Mouse (Mus musculus) embryonic facial prominence, embryonic 14.5 days (tissue): ENCODE measurements around the gene Lhx2. TPM values are rescaled to one million over a fixed set of nuclear protein-coding genes. Genes with fewer than 3 reads are reported as not detected.

ENCODE experiments used
- ATAC-seq: fragments of 200-750 bp; cut with Nextera tagmentation; 2 replicates; pipeline ENCODE4 v1.8.0; 2017; ENCODE audit warnings: low read depth, moderate number of reproducible peaks, moderate TSS enrichment
- DNase-seq: peaks from one replicate; pipeline ENCODE4 v3.0.0-alpha.2; 2015; ENCODE audit warnings: low spot score
- H3K27ac ChIP-seq: fragments of 300-500 bp; sonication (generic); replicated peaks from 2 replicates; pipeline ENCODE4 v1.5.1; 2014; ENCODE audit warnings: low read depth, mild to moderate bottlenecking, low read length, moderate library complexity
- H3K27me3 ChIP-seq: fragments of 300-500 bp; sonication (generic); replicated peaks from 2 replicates; pipeline ENCODE4 v1.6.1; 2014; ENCODE audit warnings: low read length; ENCODE audit not compliant: control insufficient read depth, insufficient read depth
- H3K36me3 ChIP-seq: fragments of 300-500 bp; sonication (generic); 2 replicates; pipeline ENCODE4 v1.6.1; 2014; ENCODE audit warnings: low read length, mixed read lengths; ENCODE audit not compliant: control insufficient read depth, insufficient read depth
- H3K4me1 ChIP-seq: fragments of 300-500 bp; sonication (generic); 2 replicates; pipeline ENCODE4 v1.6.1; 2014; ENCODE audit warnings: antibody characterized with exemption, low read length; ENCODE audit not compliant: control insufficient read depth, insufficient read depth
- H3K4me2 ChIP-seq: fragments of 300-500 bp; sonication (generic); 2 replicates; pipeline ENCODE4 v1.6.1; 2014; ENCODE audit warnings: low read depth, mild to moderate bottlenecking, low read length, moderate library complexity, mixed read lengths
- H3K4me3 ChIP-seq: fragments of 300-500 bp; sonication (generic); 2 replicates; pipeline ENCODE4 v1.5.1; 2014; ENCODE audit warnings: low read depth, mild to moderate bottlenecking, low read length
- H3K9ac ChIP-seq: fragments of 300-500 bp; sonication (generic); 2 replicates; pipeline ENCODE4 v1.6.1; 2014; ENCODE audit warnings: low read depth, mild to moderate bottlenecking, low read length, moderate library complexity, mixed read lengths
- H3K9me3 ChIP-seq: fragments of 300-500 bp; sonication (generic); 2 replicates; pipeline ENCODE4 v1.6.1; 2016; ENCODE audit warnings: low read length; ENCODE audit not compliant: control insufficient read depth
- WGBS: fragments of 180-500 bp; shearing (Covaris S2); extraction: QIAGEN DNeasy Blood & Tissue Kit; methylation state at CpG from one replicate; pipeline ENCODE4 v1.1.7; 2014; 5-methylcytosine and 5-hydroxymethylcytosine counted together
- polyA plus RNA-seq: library from polyadenylated mRNA; unstranded; fragments of >200 nt; fragmentation: Nextera tagmentation; extraction: Ambion mirVana; gene quantifications from 2 replicates; pipeline ENCODE4 v1.2.1, GENCODE M21; 2014

Lhx2 gene
- polyA plus RNA-seq, 1 experiment from 2014 or later = 10.4 TPM

DNA sequence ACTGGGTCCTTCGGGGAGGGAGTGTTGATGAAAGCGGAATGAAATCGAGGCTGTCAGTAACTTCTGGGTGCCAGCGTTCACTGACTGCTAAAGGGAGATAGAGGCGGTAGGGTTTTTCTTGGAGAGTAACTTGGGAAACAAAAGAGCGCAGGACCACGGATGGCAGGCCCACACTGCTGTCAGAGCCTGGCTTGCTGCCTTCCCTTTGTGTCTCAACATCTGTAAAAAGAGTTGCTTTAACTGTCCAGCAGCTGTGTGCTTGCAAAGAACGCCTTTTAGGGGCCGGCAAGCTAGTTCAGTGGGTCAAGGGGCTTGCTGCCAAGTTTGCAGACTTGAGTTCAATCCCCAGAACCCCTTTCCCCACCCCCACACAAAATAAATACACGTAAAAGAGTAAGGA lies 20.1 kb downstream of the Lhx2 start:
- no peak overlapping the region for H3K4me2 ChIP-seq
- no peak overlapping the region for H3K4me3 ChIP-seq
- DNase-seq (no peak), ATAC-seq (no peak)
- H3K27me3 ChIP-seq = peaks cover 89% of the 10 kb centered on the region
- no peaks in the 10 kb centered on the region for H3K36me3 ChIP-seq
- 4% methylated on average over 10 of the region's 10 CpGs for WGBS
- H3K9ac ChIP-seq = no peak overlapping the region
- H3K9me3 ChIP-seq = no peaks in the 10 kb centered on the region
- no peak overlapping the region for H3K27ac ChIP-seq
- H3K4me1 ChIP-seq = peaks cover 3% of the 10 kb centered on the region; the same call in 1 of the 2 replicates

DNA sequence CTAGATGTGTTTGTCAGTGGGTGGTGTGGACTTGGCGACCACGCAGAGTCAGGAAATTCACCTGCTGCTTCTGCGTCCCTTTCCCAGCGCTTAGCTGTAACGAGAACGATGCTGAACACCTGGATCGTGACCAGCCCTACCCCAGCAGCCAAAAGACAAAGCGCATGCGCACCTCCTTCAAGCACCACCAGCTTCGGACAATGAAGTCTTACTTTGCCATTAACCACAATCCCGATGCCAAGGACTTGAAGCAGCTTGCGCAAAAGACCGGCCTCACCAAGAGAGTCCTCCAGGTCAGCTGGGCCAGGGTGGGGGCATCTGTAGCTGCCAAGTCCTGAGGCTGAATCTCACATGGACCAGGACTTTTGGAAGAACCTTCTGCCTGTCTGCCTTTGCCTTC lies 20.7 kb downstream of the Lhx2 start:
- no peak overlapping the region for H3K4me2 ChIP-seq
- ATAC-seq = no peak
- H3K9ac ChIP-seq = no peak overlapping the region
- WGBS = 11% methylated on average over 13 of the region's 13 CpGs
- peaks cover 86% of the 10 kb centered on the region for H3K27me3 ChIP-seq
- H3K4me1 ChIP-seq = peaks cover 3% of the 10 kb centered on the region; the same call in 1 of the 2 replicates
- H3K4me3 ChIP-seq = no peak overlapping the region
- no peak overlapping the region for H3K27ac ChIP-seq
- H3K36me3 ChIP-seq = no peaks in the 10 kb centered on the region
- DNase-seq = no peak
- H3K9me3 ChIP-seq = no peaks in the 10 kb centered on the region

DNA sequence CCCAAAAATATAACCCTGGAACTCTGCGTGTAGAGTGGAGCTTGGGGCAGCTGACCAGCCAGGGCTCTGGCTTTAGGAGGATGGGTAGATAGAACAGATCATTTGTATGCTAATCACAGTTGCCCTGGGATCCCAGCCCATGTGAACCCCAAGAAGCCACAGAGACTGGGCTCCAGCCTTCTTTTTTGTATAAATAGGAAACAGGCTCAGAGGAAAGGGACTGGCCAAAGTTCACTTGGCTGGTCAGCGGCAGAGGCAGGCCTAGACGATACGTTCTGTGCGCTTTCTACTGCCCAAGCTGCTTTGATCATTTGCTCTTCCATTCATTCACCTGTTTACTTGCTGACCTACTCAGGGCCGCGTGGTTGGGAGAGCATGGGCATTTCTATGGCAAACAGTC lies 27.1 kb downstream of the Lhx2 start:
- DNase-seq = no peak
- H3K4me2 ChIP-seq = no peak overlapping the region
- ATAC-seq = no peak
- H3K4me3 ChIP-seq = no peak overlapping the region
- no peaks in the 10 kb centered on the region for H3K36me3 ChIP-seq
- no peaks in the 10 kb centered on the region for H3K4me1 ChIP-seq
- H3K9ac ChIP-seq = no peak overlapping the region
- H3K27ac ChIP-seq = no peak overlapping the region
- H3K27me3 ChIP-seq = peaks cover 76% of the 10 kb centered on the region
- no peaks in the 10 kb centered on the region for H3K9me3 ChIP-seq
- 44% methylated on average over 7 of the region's 7 CpGs for WGBS

DNA sequence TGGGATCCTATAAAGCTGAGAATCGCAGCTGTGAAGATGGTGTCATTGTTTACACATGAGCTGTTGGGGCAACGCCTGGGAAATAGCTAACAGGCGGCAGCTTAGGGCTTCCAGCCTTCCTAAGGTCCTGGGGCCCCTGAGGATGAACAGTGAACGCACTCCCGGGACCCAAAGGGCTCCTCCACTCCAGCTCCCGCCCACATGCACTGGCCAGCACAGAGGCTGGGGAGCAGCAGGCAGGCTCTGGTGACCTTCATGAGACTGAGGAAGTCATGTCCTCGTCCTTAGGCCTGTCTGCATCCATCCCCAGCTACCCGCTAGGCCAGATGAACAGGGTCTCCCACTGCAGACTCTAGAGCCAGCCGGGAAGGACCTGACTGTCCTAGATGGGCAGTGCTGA lies 27.9 kb downstream of the Lhx2 start:
- 19% methylated on average over 7 of the region's 9 CpGs for WGBS
- H3K4me3 ChIP-seq = no peak overlapping the region
- H3K27ac ChIP-seq = no peak overlapping the region; the same call in 1 of the 2 replicates
- no peaks in the 10 kb centered on the region for H3K9me3 ChIP-seq
- DNase-seq (no peak), ATAC-seq (no peak)
- H3K36me3 ChIP-seq = no peaks in the 10 kb centered on the region
- no peak overlapping the region for H3K4me2 ChIP-seq
- H3K9ac ChIP-seq = no peak overlapping the region
- no peaks in the 10 kb centered on the region for H3K4me1 ChIP-seq
- H3K27me3 ChIP-seq = peaks cover 68% of the 10 kb centered on the region

DNA sequence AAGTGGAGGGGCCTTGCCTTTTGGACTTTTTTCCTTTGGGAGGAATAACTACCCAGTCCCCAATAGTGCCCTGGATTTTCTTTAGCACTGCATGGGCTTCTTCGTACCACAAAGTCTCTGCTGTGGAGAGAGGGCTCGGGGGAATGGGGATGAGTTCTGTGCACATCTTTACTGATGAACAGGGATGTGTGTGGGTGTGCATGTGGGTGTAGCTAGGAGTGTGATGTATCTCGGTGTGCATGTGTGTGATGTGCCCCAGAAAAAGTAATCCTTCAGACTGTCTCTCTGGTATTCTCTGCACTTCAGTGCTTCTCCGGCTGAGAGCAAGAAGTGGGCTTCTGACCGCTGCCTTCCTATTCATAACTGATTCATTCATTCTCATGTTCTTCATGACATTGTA lies 28.8 kb downstream of the Lhx2 start:
- H3K36me3 ChIP-seq = no peaks in the 10 kb centered on the region
- ATAC-seq (no peak), DNase-seq (no peak)
- peaks cover 62% of the 10 kb centered on the region for H3K27me3 ChIP-seq
- H3K4me3 ChIP-seq = no peak overlapping the region
- H3K9me3 ChIP-seq = no peaks in the 10 kb centered on the region
- no peak overlapping the region for H3K4me2 ChIP-seq
- 53% methylated on average over 5 of the region's 5 CpGs for WGBS
- H3K4me1 ChIP-seq = no peaks in the 10 kb centered on the region
- H3K27ac ChIP-seq = no peak overlapping the region
- H3K9ac ChIP-seq = no peak overlapping the region

DNA sequence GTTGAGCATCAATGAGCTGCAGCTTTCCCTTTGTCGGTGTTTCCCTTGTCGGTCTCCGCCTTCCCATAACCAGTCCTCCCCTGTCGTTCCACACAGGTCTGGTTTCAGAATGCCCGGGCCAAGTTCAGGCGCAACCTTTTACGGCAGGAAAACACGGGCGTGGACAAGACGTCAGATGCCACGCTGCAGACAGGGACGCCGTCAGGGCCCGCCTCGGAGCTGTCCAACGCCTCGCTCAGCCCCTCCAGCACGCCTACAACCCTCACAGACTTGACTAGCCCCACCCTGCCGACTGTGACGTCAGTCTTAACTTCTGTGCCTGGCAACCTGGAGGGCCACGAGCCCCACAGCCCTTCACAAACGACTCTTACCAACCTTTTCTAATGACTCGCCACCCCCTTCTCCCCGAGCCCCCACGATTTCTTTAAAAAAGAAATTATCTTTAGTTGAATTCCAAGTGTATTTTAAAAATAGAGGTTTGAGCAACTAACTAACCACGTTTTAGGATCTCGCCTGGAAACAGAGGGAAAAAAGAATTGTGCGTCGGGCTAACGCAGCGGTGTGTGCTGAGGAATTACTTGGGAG lies 29.8 kb downstream of the Lhx2 start:
- Histone ChIP-seq H3K27me3 (peaks cover 59% of the 10 kb centered on the region), H3K36me3 (no peaks in the 10 kb centered on the region), H3K27ac (no peak overlapping the region), H3K4me1 (no peaks in the 10 kb centered on the region), H3K4me2 (peak overlapping the region; percentile 54), H3K4me3 (peak overlapping the region; percentile 30), H3K9me3 (no peaks in the 10 kb centered on the region), H3K9ac (no peak overlapping the region)
- peak; percentile 86 for DNase-seq
- 9% methylated on average over 29 of the region's 31 CpGs for WGBS
- ATAC-seq = peak; percentile 83

DNA sequence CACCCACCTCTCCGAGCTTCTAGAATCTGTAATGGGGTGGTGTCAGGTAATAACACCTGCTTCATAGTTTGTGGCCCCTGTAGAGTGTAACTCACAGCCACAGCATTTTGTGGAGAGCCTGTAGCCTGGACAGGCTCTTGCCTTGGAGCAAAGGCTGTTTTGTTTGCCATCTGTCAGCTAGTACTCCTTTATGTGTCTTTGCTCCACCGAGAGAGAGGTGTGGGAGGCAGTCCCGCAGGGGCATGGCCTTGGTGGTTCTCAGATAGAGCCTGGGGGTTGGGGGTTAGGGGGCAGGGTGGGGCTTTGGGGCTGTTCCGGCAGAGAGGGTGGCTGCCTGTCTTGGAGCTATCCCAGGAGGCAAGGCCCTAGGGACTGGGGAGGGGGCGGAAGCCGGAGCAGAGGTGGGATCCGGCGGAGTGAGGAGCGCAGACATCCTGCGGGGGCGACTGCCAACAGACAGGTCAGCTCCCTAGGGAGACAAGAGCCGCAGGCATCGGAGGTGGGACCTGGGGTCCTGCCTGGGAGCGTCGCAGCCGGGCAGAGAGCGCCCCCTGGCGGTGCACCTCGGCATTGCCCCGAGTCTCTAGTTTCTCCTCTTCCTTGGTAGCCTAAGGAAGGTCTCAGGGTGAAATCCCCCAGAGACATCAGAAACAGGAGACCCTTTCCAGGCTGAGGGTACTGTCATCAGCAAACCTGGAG lies 36.7 kb downstream of the Lhx2 start:
- ATAC-seq (peak; percentile 46), DNase-seq (no peak)
- H3K36me3 ChIP-seq = no peaks in the 10 kb centered on the region
- 4% methylated on average over 17 of the region's 20 CpGs for WGBS
- H3K27me3 ChIP-seq = peaks cover 52% of the 10 kb centered on the region
- H3K4me1 ChIP-seq = 0 out of 2 replicates have a peak, but pooled peaks cover 7% of the 10 kb centered on the region
- no peaks in the 10 kb centered on the region for H3K9me3 ChIP-seq
- peak overlapping the region; percentile 43 for H3K4me2 ChIP-seq
- H3K9ac ChIP-seq = no peak overlapping the region
- H3K27ac ChIP-seq = no peak overlapping the region
- no peak overlapping the region for H3K4me3 ChIP-seq

DNA sequence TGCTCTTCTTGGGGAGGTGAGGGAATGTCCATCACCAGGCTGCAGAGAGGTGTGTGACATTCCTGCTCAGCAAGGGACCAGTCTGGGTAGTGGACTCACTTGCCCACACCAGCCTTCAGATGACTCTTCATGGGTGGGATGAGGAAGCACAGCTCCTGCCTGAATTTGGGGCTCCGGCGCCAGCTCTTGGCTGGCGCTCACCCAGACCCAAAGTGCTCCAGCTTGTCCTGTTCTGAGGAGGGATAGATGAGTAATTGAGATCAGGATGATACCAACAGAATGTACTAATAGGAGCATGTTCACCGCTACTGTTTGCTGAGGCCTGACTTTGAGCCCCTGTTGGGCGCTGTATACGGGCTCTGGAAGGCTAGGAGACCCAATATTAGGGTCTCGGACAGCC lies 38.2 kb downstream of the Lhx2 start:
- no peak for DNase-seq

DNA sequence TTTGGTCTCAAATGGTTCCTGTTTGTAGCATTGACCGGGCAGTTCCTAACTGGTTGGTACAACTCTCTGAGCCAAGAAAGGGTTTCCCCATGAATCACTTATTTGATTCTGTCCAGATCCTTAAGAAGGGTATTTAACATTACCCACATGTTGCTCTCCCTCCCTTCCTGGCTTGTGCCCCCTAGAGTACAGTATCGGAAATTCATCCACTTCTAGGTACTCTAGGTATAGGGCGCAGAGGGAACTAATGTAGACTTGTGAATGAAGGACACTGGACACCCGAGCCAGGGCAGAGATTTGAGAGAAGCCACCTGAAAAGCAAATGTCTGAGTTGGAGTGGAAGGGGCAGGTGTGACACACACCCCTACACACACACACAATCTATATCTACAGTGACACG lies 39.3 kb downstream of the Lhx2 start:
- ATAC-seq (0 out of 2 replicates have a peak, but pooled peaks have one; percentile 21), DNase-seq (no peak)
- no peak overlapping the region for H3K4me2 ChIP-seq
- H3K4me1 ChIP-seq = 0 out of 2 replicates have a peak, but pooled peaks cover 7% of the 10 kb centered on the region
- no peaks in the 10 kb centered on the region for H3K9me3 ChIP-seq
- 21% methylated on average over 5 of the region's 5 CpGs for WGBS
- no peak overlapping the region for H3K4me3 ChIP-seq
- no peaks in the 10 kb centered on the region for H3K36me3 ChIP-seq
- no peak overlapping the region for H3K9ac ChIP-seq
- peaks cover 51% of the 10 kb centered on the region for H3K27me3 ChIP-seq
- H3K27ac ChIP-seq = no peak overlapping the region

More for the DNA sequence above, 38.2 kb downstream of the Lhx2 start:
- no peak overlapping the region for H3K27ac ChIP-seq
- H3K27me3 ChIP-seq = peaks cover 54% of the 10 kb centered on the region
- H3K4me2 ChIP-seq = no peak overlapping the region
- WGBS = 68% methylated on average over 7 of the region's 7 CpGs
- 0 out of 2 replicates have a peak, but pooled peaks cover 7% of the 10 kb centered on the region for H3K4me1 ChIP-seq
- no peak overlapping the region for H3K9ac ChIP-seq
- no peak for ATAC-seq
- H3K9me3 ChIP-seq = no peaks in the 10 kb centered on the region
- H3K36me3 ChIP-seq = no peaks in the 10 kb centered on the region
- no peak overlapping the region for H3K4me3 ChIP-seq
